Mouse (Mus musculus): Measurements from ENCODE around the gene Herpud1. TPM values are rescaled to one million over a fixed set of nuclear protein-coding genes. Genes with fewer than 3 reads are reported as not detected.
A peak's percentile ranks its signal among the peaks of the same experiment; 100 is the strongest.

Herpud1 gene
- total and polyA plus RNA-seq, 3 experiments: 124 to 257 (median 206) TPM

DNA sequence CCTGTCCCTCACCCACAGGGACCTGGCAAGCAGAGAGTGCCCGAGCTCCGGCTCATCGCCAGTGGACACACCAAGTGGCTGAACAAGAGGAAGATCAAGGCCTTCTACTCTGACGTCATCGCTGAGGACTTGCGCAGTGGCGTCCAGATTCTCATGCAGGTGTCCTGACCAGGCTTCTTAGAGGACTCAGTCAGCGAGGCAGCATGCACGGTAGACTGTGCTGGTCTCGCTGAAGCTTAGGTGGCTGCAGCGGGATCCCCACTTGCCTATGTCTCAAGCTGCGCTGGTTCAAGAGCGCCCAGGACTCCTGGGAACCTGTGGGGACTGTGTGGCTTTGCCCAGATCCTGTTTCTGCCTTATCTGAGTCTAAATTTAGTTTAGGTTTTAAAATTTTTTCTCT is 40.0 kb upstream of the Herpud1 start (continued):
- no peak for TF ChIP-seq ZKSCAN1 (IDR thresholded peaks at IDR 0.05; ENCODE audit: borderline replicate concordance, low read depth, low read length)
- peak; percentile 46; the same call in 1 of the 2 replicates for TF ChIP-seq MEF2A (IDR thresholded peaks at IDR 0.05; ENCODE audit: borderline replicate concordance, low read depth, low read length)
- TF ChIP-seq USF2 (conservative IDR thresholded peaks at IDR 0.05; ENCODE audit: low read depth, low read length): no peak

DNA sequence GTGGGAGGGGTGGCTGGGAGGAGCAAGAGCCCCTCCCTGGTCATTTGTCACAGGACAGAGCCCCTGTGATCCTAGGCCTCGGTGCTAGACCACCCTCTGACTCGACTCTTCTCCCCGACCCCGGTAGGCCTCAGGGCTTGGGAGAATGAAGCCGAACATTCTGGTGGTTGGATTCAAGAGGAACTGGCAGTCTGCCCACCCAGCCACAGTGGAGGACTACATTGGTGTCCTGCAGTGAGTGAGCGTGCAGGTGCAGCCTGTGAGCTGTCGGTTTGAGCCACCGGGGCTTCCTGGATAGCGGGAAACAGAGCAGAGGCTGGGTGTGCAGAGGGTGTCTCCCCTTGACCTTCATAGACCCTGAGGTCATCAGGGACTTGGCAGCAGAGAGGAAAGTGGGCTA is 37.8 kb upstream of the Herpud1 start:
- dilution Hi-C loops (cut with MboI; ENCODE audit: extremely low pct_ligation_motif_present, extremely low pct_unique_long_range_greater_than_20kb, low sequenced_read_pairs) (no loop called here), in situ Hi-C loops (cut with MboI; ENCODE audit: low pct_ligation_motif_present, low pct_unique_long_range_greater_than_20kb, low sequenced_read_pairs) (no loop called here)
- Histone ChIP-seq H3K4me2 (ENCODE audit: insufficient read depth, low read depth, poor library complexity, severe bottlenecking) (no peak overlapping the region), H3K4me3 (replicated peaks in 1 of 3; ENCODE audit: low read depth in 2 of 3, low read length in 2 of 3, poor library complexity in 1 of 3) (no peak overlapping the region), H3K4me1 (ENCODE audit: control insufficient read depth in 1 of 2, insufficient read depth in 2 of 2) (peaks cover 11 to 36% of the 10 kb centered on the region in 2 experiments), H3K27ac (ENCODE audit: insufficient read depth, low read depth) (no peak overlapping the region), H3K36me3 (replicated peaks in 1 of 2; ENCODE audit: control insufficient read depth in 1 of 2, insufficient read depth in 1 of 2, low read length in 1 of 2) (no peaks in the 10 kb centered on the region), H3K27me3 (replicated peaks) (no peaks in the 10 kb centered on the region), H3K9me3 (replicated peaks; ENCODE audit: low read length) (peaks cover 5% of the 10 kb centered on the region), H3K79me2 (replicated peaks; ENCODE audit: control insufficient read depth, extremely low read depth, insufficient read depth, poor library complexity, severe bottlenecking) (no peaks in the 10 kb centered on the region), H3K9ac (ENCODE audit: insufficient read depth, low read depth) (no peak overlapping the region)
- no peak for TF ChIP-seq ETS1 (conservative IDR thresholded peaks at IDR 0.05; ENCODE audit: low read depth, low read length)
- no peak for TF ChIP-seq POLR2A (IDR thresholded peaks at IDR 0.05; ENCODE audit: low read depth, low read length)
- TF ChIP-seq POLR2AphosphoS2 (IDR thresholded peaks at IDR 0.05; ENCODE audit: low read depth, low read length): no peak
- TF ChIP-seq MEF2A (IDR thresholded peaks at IDR 0.05; ENCODE audit: borderline replicate concordance, low read depth, low read length): no peak
- TF ChIP-seq BHLHE40 (IDR thresholded peaks at IDR 0.05; ENCODE audit: low read depth, low read length): no peak
- TF ChIP-seq ELF1 (IDR thresholded peaks at IDR 0.05; ENCODE audit: low read depth, low read length): no peak
- no peak for TF ChIP-seq IRF4 (IDR thresholded peaks at IDR 0.05; ENCODE audit: low read depth, low read length)
- no peak for TF ChIP-seq NELFE (IDR thresholded peaks at IDR 0.05; ENCODE audit: low read depth, low read length)
- no peak for TF ChIP-seq MAFK (IDR thresholded peaks at IDR 0.05; ENCODE audit: insufficient replicate concordance, low read length)
- TF ChIP-seq HCFC1 (IDR thresholded peaks at IDR 0.05; ENCODE audit: low read depth, low read length): no peak
- no peak for DNase-seq (ENCODE audit: extremely low read depth)

DNA sequence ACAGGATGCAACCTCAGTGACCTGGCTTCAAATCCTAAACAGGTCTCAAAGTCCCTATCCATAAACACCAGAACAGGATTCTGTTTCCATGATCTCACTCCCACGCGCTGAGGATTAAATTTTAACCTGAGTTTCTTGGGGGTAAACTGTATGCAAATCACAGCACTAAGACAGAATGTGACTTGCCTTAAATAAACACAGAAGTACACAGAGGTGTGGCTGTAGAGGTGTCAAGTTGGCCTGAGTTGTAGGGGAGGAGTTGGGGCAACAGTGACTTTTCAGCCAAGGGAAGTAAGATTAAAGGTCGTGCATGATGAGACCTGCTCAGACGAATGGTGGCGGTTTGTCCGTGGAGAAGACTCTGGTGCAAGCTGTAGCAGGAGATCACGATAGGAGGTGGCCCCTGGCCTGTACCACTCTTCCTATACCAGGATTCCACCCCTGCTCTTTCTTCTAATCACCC is 32.1 kb upstream of the Herpud1 start:
- Histone ChIP-seq H3K27ac (ENCODE audit: insufficient read depth, low read depth) (no peak overlapping the region), H3K79me2 (replicated peaks; ENCODE audit: control insufficient read depth, extremely low read depth, insufficient read depth, poor library complexity, severe bottlenecking) (no peaks in the 10 kb centered on the region), H3K4me3 (replicated peaks in 1 of 3; ENCODE audit: low read depth in 2 of 3, low read length in 2 of 3, poor library complexity in 1 of 3) (no peak overlapping the region), H3K4me2 (ENCODE audit: insufficient read depth, low read depth, poor library complexity, severe bottlenecking) (no peak overlapping the region), H3K4me1 (ENCODE audit: control insufficient read depth in 1 of 2, insufficient read depth in 2 of 2) (peaks cover 0 to 46% of the 10 kb centered on the region in 2 experiments; a peak in 3 of 4 replicates), H3K36me3 (replicated peaks in 1 of 2; ENCODE audit: control insufficient read depth in 1 of 2, insufficient read depth in 1 of 2, low read length in 1 of 2) (no peaks in the 10 kb centered on the region), H3K9ac (ENCODE audit: insufficient read depth, low read depth) (no peak overlapping the region), H3K27me3 (replicated peaks) (no peaks in the 10 kb centered on the region), H3K9me3 (replicated peaks; ENCODE audit: low read length) (peaks cover 6% of the 10 kb centered on the region)
- DNase-seq (ENCODE audit: extremely low read depth): no peak
- in situ Hi-C loops (cut with MboI; ENCODE audit: low pct_ligation_motif_present, low pct_unique_long_range_greater_than_20kb, low sequenced_read_pairs) (no loop called here), dilution Hi-C loops (cut with MboI; ENCODE audit: extremely low pct_ligation_motif_present, extremely low pct_unique_long_range_greater_than_20kb, low sequenced_read_pairs) (no loop called here)
- TF ChIP-seq USF2 (conservative IDR thresholded peaks at IDR 0.05; ENCODE audit: low read depth, low read length): no peak
- no peak for TF ChIP-seq NRF1 (IDR thresholded peaks at IDR 0.05; ENCODE audit: low read depth, low read length)
- TF ChIP-seq MEF2A (IDR thresholded peaks at IDR 0.05; ENCODE audit: borderline replicate concordance, low read depth, low read length): no peak
- no peak for TF ChIP-seq MAZ (IDR thresholded peaks at IDR 0.05; ENCODE audit: low read depth, low read length)
- TF ChIP-seq KAT2A (IDR thresholded peaks at IDR 0.05; ENCODE audit: insufficient replicate concordance, low read length): no peak
- TF ChIP-seq RAD21 (IDR thresholded peaks at IDR 0.05; ENCODE audit: low read depth, low read length): no peak
- no peak for TF ChIP-seq SIN3A (IDR thresholded peaks at IDR 0.05; ENCODE audit: low read length)
- TF ChIP-seq USF1 (IDR thresholded peaks at IDR 0.05; ENCODE audit: low read depth, low read length): no peak
- no peak for TF ChIP-seq MAX (IDR thresholded peaks at IDR 0.05; ENCODE audit: low read length)
- TF ChIP-seq ZC3H11A (IDR thresholded peaks at IDR 0.05; ENCODE audit: low read depth, low read length): no peak
- TF ChIP-seq SMC3 (IDR thresholded peaks at IDR 0.05; ENCODE audit: low read depth, low read length): no peak
